Mouse (Mus musculus) limb, embryonic 13.5 days (tissue): ENCODE results near the gene Rtf2. TPM values are rescaled to one million over a fixed set of nuclear protein-coding genes. Genes with fewer than 3 reads are reported as not detected.

ENCODE experiments used
- ATAC-seq: fragments of 200-750 bp; cut with Nextera tagmentation; 2 replicates; pipeline ENCODE4 v1.8.0; 2017; ENCODE audit warnings: low read depth, moderate number of reproducible peaks, moderate TSS enrichment; ENCODE audit not compliant: low FRiP score
- H3K27ac ChIP-seq: fragments of 300-500 bp; sonication (generic); 2 replicates; pipeline ENCODE4 v1.5.1; 2015; ENCODE audit warnings: inconsistent platforms, mild to moderate bottlenecking, moderate library complexity
- H3K27me3 ChIP-seq: fragments of 300-500 bp; sonication (generic); 2 replicates; pipeline ENCODE4 v1.6.1; 2015; ENCODE audit warnings: mild to moderate bottlenecking, inconsistent platforms
- H3K36me3 ChIP-seq: fragments of 300-500 bp; sonication (generic); 2 replicates; pipeline ENCODE4 v1.6.1; 2015; ENCODE audit warnings: inconsistent platforms, mild to moderate bottlenecking, moderate library complexity
- H3K4me1 ChIP-seq: fragments of 300-500 bp; sonication (generic); 2 replicates; pipeline ENCODE4 v1.6.1; 2015; ENCODE audit warnings: inconsistent platforms
- H3K4me2 ChIP-seq: fragments of 300-500 bp; sonication (generic); replicated peaks from 2 replicates; pipeline ENCODE4 v1.6.1; 2015; ENCODE audit warnings: inconsistent platforms, mild to moderate bottlenecking, moderate library complexity
- H3K4me3 ChIP-seq: fragments of 300-500 bp; sonication (generic); 2 replicates; pipeline ENCODE4 v1.5.1; 2015; ENCODE audit warnings: moderate library complexity, mild to moderate bottlenecking, inconsistent platforms
- H3K9ac ChIP-seq: fragments of 300-500 bp; sonication (generic); 2 replicates; pipeline ENCODE4 v1.6.1; 2015; ENCODE audit warnings: mild to moderate bottlenecking, inconsistent platforms
- H3K9me3 ChIP-seq: fragments of 300-500 bp; sonication (generic); 2 replicates; pipeline ENCODE4 v1.6.1; 2016; ENCODE audit warnings: inconsistent platforms
- WGBS: fragments of 180-500 bp; shearing (Covaris S2); methylation state at CpG from one replicate; pipeline ENCODE4 v1.1.7; 2015; 5-methylcytosine and 5-hydroxymethylcytosine counted together
- polyA plus RNA-seq: library from polyadenylated mRNA; unstranded; fragments of >200 nt; fragmentation: Nextera tagmentation; extraction: Ambion mirVana; gene quantifications from 2 replicates; pipeline ENCODE4 v1.2.1, GENCODE M21; 2015

Rtf2 gene
- polyA plus RNA-seq, 1 experiment from 2014 or later = 71.3 TPM

GRCm38 (mm10) chr2:172410686-172411085 lies 29.7 kb upstream of the Rtf2 start:
- H3K27ac ChIP-seq = no peak overlapping the region
- H3K9me3 ChIP-seq = no peaks in the 10 kb centered on the region
- H3K4me2 ChIP-seq = no peak overlapping the region
- H3K4me3 ChIP-seq = no peak overlapping the region
- H3K4me1 ChIP-seq = 0 out of 2 replicates have a peak, but pooled peaks cover 5% of the 10 kb centered on the region
- no peak overlapping the region for H3K9ac ChIP-seq
- ATAC-seq = no peak
- no peaks in the 10 kb centered on the region for H3K36me3 ChIP-seq
- no peaks in the 10 kb centered on the region for H3K27me3 ChIP-seq
- 61% methylated on average over 2 of the region's 2 CpGs for WGBS

- Histone ChIP-seq H3K9ac (no peak overlapping the region), H3K36me3 (no peaks in the 10 kb centered on the region), H3K4me2 (no peak overlapping the region), H3K9me3 (no peaks in the 10 kb centered on the region), H3K4me1 (0 out of 2 replicates have a peak, but pooled peaks cover 5% of the 10 kb centered on the region), H3K27ac (no peak overlapping the region), H3K27me3 (no peaks in the 10 kb centered on the region), H3K4me3 (no peak overlapping the region)
- no peak for ATAC-seq
- 59% methylated on average over 11 of the region's 11 CpGs for WGBS
Observed at GRCm38 (mm10) chr2:172411091-172411490, 29.3 kb upstream of the Rtf2 start.

GRCm38 (mm10) chr2:172412454-172412853 lies 27.9 kb upstream of the Rtf2 start:
- Histone ChIP-seq H3K9me3 (no peaks in the 10 kb centered on the region), H3K4me3 (no peak overlapping the region), H3K27ac (no peak overlapping the region), H3K4me2 (peak overlapping the region; percentile 30; the same call in 1 of the 2 replicates), H3K27me3 (no peaks in the 10 kb centered on the region), H3K9ac (no peak overlapping the region), H3K36me3 (no peaks in the 10 kb centered on the region), H3K4me1 (0 out of 2 replicates have a peak, but pooled peaks cover 5% of the 10 kb centered on the region)
- peak; percentile 74 for ATAC-seq
- 17% methylated on average over 9 of the region's 9 CpGs for WGBS

- H3K36me3 ChIP-seq = no peaks in the 10 kb centered on the region
- H3K4me3 ChIP-seq = no peak overlapping the region
- H3K9ac ChIP-seq = no peak overlapping the region
- H3K27me3 ChIP-seq = no peaks in the 10 kb centered on the region
- H3K9me3 ChIP-seq = no peaks in the 10 kb centered on the region
- no peak overlapping the region for H3K4me2 ChIP-seq
- no peak overlapping the region for H3K27ac ChIP-seq
- ATAC-seq = peak; percentile 35; the same call in 1 of the 2 replicates
- 0 out of 2 replicates have a peak, but pooled peaks cover 5% of the 10 kb centered on the region for H3K4me1 ChIP-seq
- WGBS = 45% methylated on average over 4 of the region's 4 CpGs
Observed at GRCm38 (mm10) chr2:172413273-172413672, 27.1 kb upstream of the Rtf2 start.

GRCm38 (mm10) chr2:172413894-172414293 lies 26.5 kb upstream of the Rtf2 start:
- no peaks in the 10 kb centered on the region for H3K36me3 ChIP-seq
- H3K9me3 ChIP-seq = no peaks in the 10 kb centered on the region
- WGBS = 64% methylated on average over 5 of the region's 5 CpGs
- no peak overlapping the region for H3K4me3 ChIP-seq
- ATAC-seq = no peak
- H3K4me1 ChIP-seq = 0 out of 2 replicates have a peak, but pooled peaks cover 5% of the 10 kb centered on the region
- no peak overlapping the region for H3K4me2 ChIP-seq
- no peaks in the 10 kb centered on the region for H3K27me3 ChIP-seq
- H3K27ac ChIP-seq = no peak overlapping the region
- no peak overlapping the region for H3K9ac ChIP-seq

GRCm38 (mm10) chr2:172416218-172416617 lies 24.1 kb upstream of the Rtf2 start:
- Histone ChIP-seq H3K4me2 (no peak overlapping the region), H3K36me3 (no peaks in the 10 kb centered on the region), H3K4me1 (0 out of 2 replicates have a peak, but pooled peaks cover 5% of the 10 kb centered on the region)

GRCm38 (mm10) chr2:172416876-172417275 lies 23.5 kb upstream of the Rtf2 start:
- no peak overlapping the region for H3K27ac ChIP-seq
- H3K27me3 ChIP-seq = no peaks in the 10 kb centered on the region
- WGBS = 88% methylated on average over 5 of the region's 5 CpGs
- no peak for ATAC-seq
- no peak overlapping the region for H3K4me3 ChIP-seq
- H3K9me3 ChIP-seq = no peaks in the 10 kb centered on the region
- H3K4me1 ChIP-seq = 0 out of 2 replicates have a peak, but pooled peaks cover 5% of the 10 kb centered on the region
- no peak overlapping the region for H3K9ac ChIP-seq
- no peak overlapping the region for H3K4me2 ChIP-seq
- H3K36me3 ChIP-seq = no peaks in the 10 kb centered on the region

More at GRCm38 (mm10) chr2:172416218-172416617, 24.1 kb upstream of the Rtf2 start:
- ATAC-seq = no peak
- Histone ChIP-seq H3K4me3 (no peak overlapping the region), H3K27ac (no peak overlapping the region), H3K9me3 (no peaks in the 10 kb centered on the region), H3K9ac (no peak overlapping the region), H3K27me3 (no peaks in the 10 kb centered on the region)
- WGBS = 56% methylated on average over 12 of the region's 12 CpGs

GRCm38 (mm10) chr2:172418208-172418607 lies 22.1 kb upstream of the Rtf2 start:
- 0 out of 2 replicates have a peak, but pooled peaks cover 5% of the 10 kb centered on the region for H3K4me1 ChIP-seq
- no peak overlapping the region for H3K9ac ChIP-seq
- whole genome bisulfite sequencing = 87% methylated on average over 5 of the region's 5 CpGs
- no peak overlapping the region for H3K27ac ChIP-seq
- H3K4me3 ChIP-seq = no peak overlapping the region
- H3K36me3 ChIP-seq = no peaks in the 10 kb centered on the region
- no peaks in the 10 kb centered on the region for H3K9me3 ChIP-seq
- no peaks in the 10 kb centered on the region for H3K27me3 ChIP-seq
- no peak overlapping the region for H3K4me2 ChIP-seq
- no peak for ATAC-seq

- Histone ChIP-seq H3K27ac (no peak overlapping the region), H3K9ac (no peak overlapping the region), H3K36me3 (no peaks in the 10 kb centered on the region), H3K4me1 (no peaks in the 10 kb centered on the region), H3K4me3 (no peak overlapping the region), H3K27me3 (0 out of 2 replicates have a peak, but pooled peaks cover 2% of the 10 kb centered on the region), H3K9me3 (no peaks in the 10 kb centered on the region), H3K4me2 (no peak overlapping the region)
- no peak for ATAC-seq
- 73% methylated on average over 1 of the region's 1 CpGs for WGBS
Observed at GRCm38 (mm10) chr2:172430609-172431008, 9.7 kb upstream of the Rtf2 start.

- Histone ChIP-seq H3K27ac (no peak overlapping the region), H3K4me3 (no peak overlapping the region), H3K9me3 (no peaks in the 10 kb centered on the region), H3K4me2 (no peak overlapping the region), H3K27me3 (no peaks in the 10 kb centered on the region), H3K9ac (no peak overlapping the region), H3K36me3 (no peaks in the 10 kb centered on the region), H3K4me1 (no peaks in the 10 kb centered on the region)
- 46% methylated on average over 5 of the region's 5 CpGs for WGBS
- ATAC-seq = no peak
Observed at GRCm38 (mm10) chr2:172433746-172434145, 6.6 kb upstream of the Rtf2 start.

- Histone ChIP-seq H3K4me3 (no peak overlapping the region), H3K9ac (no peak overlapping the region), H3K4me1 (peaks cover 19% of the 10 kb centered on the region), H3K27me3 (no peaks in the 10 kb centered on the region), H3K27ac (no peak overlapping the region), H3K9me3 (no peaks in the 10 kb centered on the region), H3K4me2 (no peak overlapping the region), H3K36me3 (no peaks in the 10 kb centered on the region)
- ATAC-seq = no peak
- 67% methylated on average over 16 of the region's 16 CpGs for WGBS
Observed at GRCm38 (mm10) chr2:172437371-172437952, 2.9 kb upstream of the Rtf2 start.

GRCm38 (mm10) chr2:172440640-172441005 lies 267 bp downstream of the Rtf2 start:
- H3K4me1 ChIP-seq = peaks cover 19% of the 10 kb centered on the region
- peak overlapping the region; percentile 71 for H3K9ac ChIP-seq
- WGBS = under 1% methylated on average over 21 of the region's 21 CpGs
- no peak overlapping the region for H3K27ac ChIP-seq
- H3K36me3 ChIP-seq = peaks cover 12% of the 10 kb centered on the region
- peak overlapping the region; percentile 90 for H3K4me2 ChIP-seq
- H3K27me3 ChIP-seq = no peaks in the 10 kb centered on the region
- no peaks in the 10 kb centered on the region for H3K9me3 ChIP-seq
- ATAC-seq = peak; percentile 66
- H3K4me3 ChIP-seq = peak overlapping the region; percentile 74

- Histone ChIP-seq H3K9me3 (no peaks in the 10 kb centered on the region), H3K27me3 (no peaks in the 10 kb centered on the region), H3K4me2 (peak overlapping the region; percentile 90), H3K27ac (no peak overlapping the region), H3K4me3 (peak overlapping the region; percentile 74), H3K36me3 (peaks cover 17% of the 10 kb centered on the region), H3K9ac (peak overlapping the region; percentile 71), H3K4me1 (peaks cover 19% of the 10 kb centered on the region)
- 31% methylated on average over 6 of the region's 6 CpGs for WGBS
- no peak for ATAC-seq
Observed at GRCm38 (mm10) chr2:172441176-172441575, 820 bp downstream of the Rtf2 start.
